Mouse (Mus musculus) stomach, embryonic 15.5 days (tissue): ENCODE measurements around the gene Lilra6. TPM values are rescaled to one million over a fixed set of nuclear protein-coding genes. Genes with fewer than 3 reads are reported as not detected.
"Not testable (repeated sequence)": the region's sequence is repeated elsewhere in the genome, so short reads cannot be mapped to it uniquely, and the experiment has no call there.

Experiments
- ATAC-seq: fragments of 200-750 bp; cut with Nextera tagmentation; 2 replicates; pipeline ENCODE4 v1.8.0; 2017; ENCODE audit warnings: low read depth, moderate number of reproducible peaks, moderate TSS enrichment; ENCODE audit not compliant: insufficient read depth, low FRiP score
- H3K27ac ChIP-seq: fragments of 300-500 bp; sonication (generic); 2 replicates; pipeline ENCODE4 v1.5.1; 2015; ENCODE audit warnings: mild to moderate bottlenecking, inconsistent platforms
- H3K27me3 ChIP-seq: fragments of 300-500 bp; sonication (generic); replicated peaks from 2 replicates; pipeline ENCODE4 v1.6.1; 2015; ENCODE audit warnings: inconsistent platforms
- H3K36me3 ChIP-seq: fragments of 300-500 bp; sonication (generic); 2 replicates; pipeline ENCODE4 v1.6.1; 2015; ENCODE audit warnings: inconsistent platforms
- H3K4me1 ChIP-seq: fragments of 300-500 bp; sonication (generic); 2 replicates; pipeline ENCODE4 v1.6.1; 2015; ENCODE audit warnings: inconsistent platforms
- H3K4me2 ChIP-seq: fragments of 300-500 bp; sonication (generic); 2 replicates; pipeline ENCODE4 v1.6.1; 2015; ENCODE audit warnings: mild to moderate bottlenecking, inconsistent platforms
- H3K4me3 ChIP-seq: fragments of 300-500 bp; sonication (generic); replicated peaks from 2 replicates; pipeline ENCODE4 v1.5.1; 2015; ENCODE audit warnings: inconsistent platforms
- H3K9ac ChIP-seq: fragments of 300-500 bp; sonication (generic); 2 replicates; pipeline ENCODE4 v1.6.1; 2015; ENCODE audit warnings: inconsistent platforms
- H3K9me3 ChIP-seq: fragments of 300-500 bp; sonication (generic); 2 replicates; pipeline ENCODE4 v1.6.1; 2016; ENCODE audit warnings: inconsistent platforms
- WGBS: fragments of 180-500 bp; shearing (Covaris S2); methylation state at CpG from one replicate; pipeline ENCODE4 v1.1.7; 2015; 5-methylcytosine and 5-hydroxymethylcytosine counted together
- polyA plus RNA-seq: library from polyadenylated mRNA; unstranded; fragments of >200 nt; fragmentation: Nextera tagmentation; extraction: Ambion mirVana; gene quantifications from 2 replicates; pipeline ENCODE4 v1.2.1, GENCODE M21; 2015

Lilra6 gene
- 0.72 and 1.2 TPM in 2 replicates for polyA plus RNA-seq

GRCm38 (mm10) chr7:3915387-3915786 lies at the start of gene Lilra6:
Gene Lilra6 (minus strand): TSS chr7:3915503.
- not testable (repeated sequence) for H3K27me3 ChIP-seq, H3K4me2 ChIP-seq, H3K4me3 ChIP-seq, H3K9me3 ChIP-seq, H3K27ac ChIP-seq, ATAC-seq, H3K4me1 ChIP-seq, H3K9ac ChIP-seq, H3K36me3 ChIP-seq
- WGBS = 71% methylated on average over 2 of the region's 2 CpGs

- Histone ChIP-seq H3K27me3 (no peaks in the 10 kb centered on the region), H3K4me3 (no peak overlapping the region), H3K4me1 (no peaks in the 10 kb centered on the region), H3K36me3 (no peaks in the 10 kb centered on the region), H3K9ac (no peak overlapping the region), H3K4me2 (no peak overlapping the region), H3K9me3 (no peaks in the 10 kb centered on the region), H3K27ac (no peak overlapping the region)
- no peak for ATAC-seq
- 92% methylated on average over 2 of the region's 2 CpGs for WGBS
Measured at GRCm38 (mm10) chr7:3962017-3962416, 46.7 kb upstream of the Lilra6 start.

- H3K27me3 ChIP-seq = no peaks in the 10 kb centered on the region
- ATAC-seq = no peak
- no peaks in the 10 kb centered on the region for H3K36me3 ChIP-seq
- WGBS = 76% methylated on average over 3 of the region's 3 CpGs
- H3K27ac ChIP-seq = no peak overlapping the region
- H3K4me2 ChIP-seq = no peak overlapping the region
- H3K4me3 ChIP-seq = no peak overlapping the region
- H3K9me3 ChIP-seq = no peaks in the 10 kb centered on the region
- H3K9ac ChIP-seq = no peak overlapping the region
- H3K4me1 ChIP-seq = no peaks in the 10 kb centered on the region
Measured at GRCm38 (mm10) chr7:3957387-3957786, 42.1 kb upstream of the Lilra6 start.

GRCm38 (mm10) chr7:3949159-3949558 lies 33.9 kb upstream of the Lilra6 start:
- Histone ChIP-seq H3K9ac (no peak overlapping the region), H3K4me2 (no peak overlapping the region), H3K27ac (no peak overlapping the region), H3K4me3 (no peak overlapping the region), H3K9me3 (no peaks in the 10 kb centered on the region), H3K36me3 (no peaks in the 10 kb centered on the region), H3K27me3 (no peaks in the 10 kb centered on the region), H3K4me1 (no peaks in the 10 kb centered on the region)
- 80% methylated on average over 3 of the region's 3 CpGs for WGBS
- no peak for ATAC-seq

- H3K36me3 ChIP-seq = no peaks in the 10 kb centered on the region
- no peak for ATAC-seq
- H3K9ac ChIP-seq = no peak overlapping the region
- no peak overlapping the region for H3K4me3 ChIP-seq
- no peak overlapping the region for H3K4me2 ChIP-seq
- no peak overlapping the region for H3K27ac ChIP-seq
- no peaks in the 10 kb centered on the region for H3K4me1 ChIP-seq
- no peaks in the 10 kb centered on the region for H3K9me3 ChIP-seq
- no peaks in the 10 kb centered on the region for H3K27me3 ChIP-seq
- 65% methylated on average over 4 of the region's 4 CpGs for WGBS
Measured at GRCm38 (mm10) chr7:3948223-3948622, 32.9 kb upstream of the Lilra6 start.

GRCm38 (mm10) chr7:3946117-3946516 lies 30.8 kb upstream of the Lilra6 start:
- 65% methylated on average over 4 of the region's 4 CpGs for WGBS
- no peaks in the 10 kb centered on the region for H3K27me3 ChIP-seq

GRCm38 (mm10) chr7:3940915-3941314 lies 25.6 kb upstream of the Lilra6 start:
- no peak for ATAC-seq
- Histone ChIP-seq H3K4me3 (no peak overlapping the region), H3K9me3 (no peaks in the 10 kb centered on the region), H3K27ac (no peak overlapping the region), H3K9ac (no peak overlapping the region), H3K4me2 (no peak overlapping the region), H3K27me3 (no peaks in the 10 kb centered on the region), H3K36me3 (no peaks in the 10 kb centered on the region), H3K4me1 (no peaks in the 10 kb centered on the region)
- WGBS = 72% methylated on average over 3 of the region's 3 CpGs

More at GRCm38 (mm10) chr7:3946117-3946516, 30.8 kb upstream of the Lilra6 start:
- ATAC-seq = no peak
- Histone ChIP-seq H3K9ac (no peak overlapping the region), H3K27ac (no peak overlapping the region), H3K4me3 (no peak overlapping the region), H3K4me2 (no peak overlapping the region), H3K9me3 (no peaks in the 10 kb centered on the region), H3K4me1 (no peaks in the 10 kb centered on the region), H3K36me3 (no peaks in the 10 kb centered on the region)

- Histone ChIP-seq H3K9ac (no peak overlapping the region), H3K4me3 (no peak overlapping the region), H3K27me3 (no peaks in the 10 kb centered on the region), H3K4me2 (no peak overlapping the region), H3K36me3 (no peaks in the 10 kb centered on the region), H3K27ac (no peak overlapping the region), H3K9me3 (no peaks in the 10 kb centered on the region), H3K4me1 (no peaks in the 10 kb centered on the region)
- 54% methylated on average over 1 of the region's 1 CpGs for WGBS
- ATAC-seq = no peak
Measured at GRCm38 (mm10) chr7:3939866-3940525, 24.7 kb upstream of the Lilra6 start.

GRCm38 (mm10) chr7:3935473-3935872 lies 20.2 kb upstream of the Lilra6 start:
- H3K36me3 ChIP-seq, H3K27ac ChIP-seq, ATAC-seq: not testable (repeated sequence)

GRCm38 (mm10) chr7:3903704-3904103 lies 11.6 kb downstream of the Lilra6 start:
- Histone ChIP-seq H3K9ac (no peak overlapping the region), H3K4me3 (no peak overlapping the region), H3K27me3 (no peaks in the 10 kb centered on the region), H3K4me1 (no peaks in the 10 kb centered on the region), H3K4me2 (no peak overlapping the region), H3K27ac (no peak overlapping the region), H3K36me3 (no peaks in the 10 kb centered on the region), H3K9me3 (no peaks in the 10 kb centered on the region)
- WGBS = 17% methylated on average over 1 of the region's 1 CpGs
- no peak for ATAC-seq

More at GRCm38 (mm10) chr7:3935473-3935872, 20.2 kb upstream of the Lilra6 start:
- H3K4me3 ChIP-seq, H3K9ac ChIP-seq, H3K4me2 ChIP-seq, H3K4me1 ChIP-seq, H3K9me3 ChIP-seq, H3K27me3 ChIP-seq: not testable (repeated sequence)

GRCm38 (mm10) chr7:3898036-3898590 lies 17.2 kb downstream of the Lilra6 start, which contains the start of gene Gm14548:
Gene Gm14548 (minus strand): TSS chr7:3898120.
- not testable (repeated sequence) for H3K4me3 ChIP-seq, H3K4me2 ChIP-seq, H3K36me3 ChIP-seq, H3K4me1 ChIP-seq, H3K9me3 ChIP-seq, H3K27me3 ChIP-seq, ATAC-seq, H3K9ac ChIP-seq, H3K27ac ChIP-seq
- WGBS = 58% methylated on average over 3 of the region's 3 CpGs

GRCm38 (mm10) chr7:3875032-3875431 lies 40.3 kb downstream of the Lilra6 start:
- H3K36me3 ChIP-seq, H3K4me3 ChIP-seq, H3K9me3 ChIP-seq, ATAC-seq, H3K27ac ChIP-seq, H3K27me3 ChIP-seq, H3K9ac ChIP-seq, H3K4me2 ChIP-seq, H3K4me1 ChIP-seq: not testable (repeated sequence)
- WGBS = no CpG with 5 or more reads among the region's 1 CpGs
